Mouse (Mus musculus) cerebellum, adult 9-11 months (tissue): Measurements from ENCODE around the gene Tepsin.

ENCODE experiments used
- DNase-seq: peaks from one replicate; pipeline ENCODE4 v3.0.0; 2022

Tepsin gene

GRCm38 (mm10) chr11:120098588-120099511 is at the start of gene Tepsin, which contains the start of gene Ndufaf8:
Gene Tepsin (minus strand): TSS chr11:120098731.
Gene Ndufaf8 (plus strand): TSS chr11:120098928.
- peak; percentile 99 for DNase-seq

- no peak for DNase-seq
Measured at GRCm38 (mm10) chr11:120143708-120144497, 45.4 kb upstream of the Tepsin start.

GRCm38 (mm10) chr11:120142601-120143051 is 44.1 kb upstream of the Tepsin start:
- DNase-seq = no peak

- DNase-seq = no peak
Measured at GRCm38 (mm10) chr11:120140255-120140654, 41.7 kb upstream of the Tepsin start.

- no peak for DNase-seq
Measured at GRCm38 (mm10) chr11:120139309-120139731, 40.8 kb upstream of the Tepsin start.

GRCm38 (mm10) chr11:120137625-120138004 is 39.1 kb upstream of the Tepsin start:
- no peak for DNase-seq

- no peak for DNase-seq
Measured at GRCm38 (mm10) chr11:120136796-120137624, 38.5 kb upstream of the Tepsin start.

- no peak for DNase-seq
Measured at GRCm38 (mm10) chr11:120136195-120136594, 37.7 kb upstream of the Tepsin start.

GRCm38 (mm10) chr11:120134847-120135530 is 36.5 kb upstream of the Tepsin start:
- no peak for DNase-seq

- DNase-seq = no peak
Measured at GRCm38 (mm10) chr11:120134148-120134547, 35.6 kb upstream of the Tepsin start.

GRCm38 (mm10) chr11:120129281-120129680 is 30.8 kb upstream of the Tepsin start:
- no peak for DNase-seq

GRCm38 (mm10) chr11:120126845-120127244 is 28.3 kb upstream of the Tepsin start:
- no peak for DNase-seq

- DNase-seq = peak; percentile 51
Measured at GRCm38 (mm10) chr11:120122126-120122525, 23.6 kb upstream of the Tepsin start.

GRCm38 (mm10) chr11:120120642-120121420 is 22.3 kb upstream of the Tepsin start:
- peak; percentile 87 for DNase-seq

GRCm38 (mm10) chr11:120119936-120120541 is 21.5 kb upstream of the Tepsin start:
- peak; percentile 59 for DNase-seq

- no peak for DNase-seq
Measured at GRCm38 (mm10) chr11:120119108-120119507, 20.6 kb upstream of the Tepsin start.

- DNase-seq = no peak
Measured at GRCm38 (mm10) chr11:120117626-120118025, 19.1 kb upstream of the Tepsin start.

- no peak for DNase-seq
Measured at GRCm38 (mm10) chr11:120114488-120115215, 16.1 kb upstream of the Tepsin start.

- peak; percentile 40 for DNase-seq
Measured at GRCm38 (mm10) chr11:120112136-120112535, 13.6 kb upstream of the Tepsin start.

GRCm38 (mm10) chr11:120111033-120111432 is 12.5 kb upstream of the Tepsin start:
- DNase-seq = peak; percentile 55
